Mouse (Mus musculus): Measurements from ENCODE around the gene Ces2e. TPM values are rescaled to one million over a fixed set of nuclear protein-coding genes. Genes with fewer than 3 reads are reported as not detected.

Ces2e gene
- polyA plus RNA-seq, 1 experiment from 2014 or later, result not detected

- Histone ChIP-seq H3K27me3 (ENCODE audit: control insufficient read depth, insufficient read depth, low read length) (no peaks in the 10 kb centered on the region), H3K27ac (replicated peaks; ENCODE audit: low read depth, low read length) (no peak within 1 kb of the TSS)
- WGBS, result 72% methylated on average over 4 of the region's 4 CpGs
Observed at GRCm38 (mm10) chr8:104947056-104947455, 21.0 kb downstream of the Ces2e start, which contains the start of gene Ces2f. TSS of gene Ces2f (plus strand) at chr8:104947356.

GRCm38 (mm10) chr8:104949031-104949430 is 23.0 kb downstream of the Ces2e start:
- no peak for ATAC-seq (ENCODE audit: insufficient number of reproducible peaks, low FRiP score, low TSS enrichment, low read depth)
- no peak overlapping the region for H3K9ac ChIP-seq (ENCODE audit: low read length)
- H3K27me3 ChIP-seq (ENCODE audit: control insufficient read depth, insufficient read depth, low read length), result no peaks in the 10 kb centered on the region
- no peak overlapping the region for H3K4me3 ChIP-seq (ENCODE audit: low read depth, low read length)
- no peaks in the 10 kb centered on the region for H3K36me3 ChIP-seq (ENCODE audit: control insufficient read depth, insufficient read depth, low read length)
- WGBS, result 88% methylated on average over 5 of the region's 5 CpGs
- no peaks in the 10 kb centered on the region for H3K9me3 ChIP-seq (ENCODE audit: control insufficient read depth, low read length)
- DNase-seq (ENCODE audit: low spot score), result no peak
- H3K4me2 ChIP-seq (ENCODE audit: low read depth, severe bottlenecking), result no peak overlapping the region
- H3K4me1 ChIP-seq (ENCODE audit: control insufficient read depth, insufficient read depth, low read length), result no peaks in the 10 kb centered on the region
- no peak overlapping the region for H3K27ac ChIP-seq (replicated peaks; ENCODE audit: low read depth, low read length)

More at GRCm38 (mm10) chr8:104947056-104947455, 21.0 kb downstream of the Ces2e start, which contains the start of gene Ces2f:
- DNase-seq (ENCODE audit: low spot score) (no peak), ATAC-seq (ENCODE audit: insufficient number of reproducible peaks, low FRiP score, low TSS enrichment, low read depth) (no peak)
- Histone ChIP-seq H3K4me3 (ENCODE audit: low read depth, low read length) (no peak within 1 kb of the TSS), H3K9me3 (ENCODE audit: control insufficient read depth, low read length) (no peaks in the 10 kb centered on the region), H3K9ac (ENCODE audit: low read length) (no peak within 1 kb of the TSS), H3K4me2 (ENCODE audit: low read depth, severe bottlenecking) (no peak within 1 kb of the TSS), H3K4me1 (ENCODE audit: control insufficient read depth, insufficient read depth, low read length) (no peaks in the 10 kb centered on the region), H3K36me3 (ENCODE audit: control insufficient read depth, insufficient read depth, low read length) (no peaks in the 10 kb centered on the region)

GRCm38 (mm10) chr8:104961537-104961961 is 35.5 kb downstream of the Ces2e start, which contains the start of gene Ces2g:
TSS of gene Ces2g (plus strand) at chr8:104961718.
- Histone ChIP-seq H3K9ac (ENCODE audit: low read length) (no peak within 1 kb of the TSS), H3K9me3 (ENCODE audit: control insufficient read depth, low read length) (no peaks in the 10 kb centered on the region), H3K36me3 (ENCODE audit: control insufficient read depth, insufficient read depth, low read length) (no peaks in the 10 kb centered on the region), H3K4me1 (ENCODE audit: control insufficient read depth, insufficient read depth, low read length) (no peaks in the 10 kb centered on the region), H3K4me2 (ENCODE audit: low read depth, severe bottlenecking) (no peak within 1 kb of the TSS), H3K27ac (replicated peaks; ENCODE audit: low read depth, low read length) (no peak within 1 kb of the TSS), H3K27me3 (ENCODE audit: control insufficient read depth, insufficient read depth, low read length) (no peaks in the 10 kb centered on the region), H3K4me3 (ENCODE audit: low read depth, low read length) (no peak within 1 kb of the TSS)
- 70% methylated on average over 5 of the region's 5 CpGs for WGBS
- DNase-seq (ENCODE audit: low spot score) (no peak), ATAC-seq (ENCODE audit: insufficient number of reproducible peaks, low FRiP score, low TSS enrichment, low read depth) (no peak)

GRCm38 (mm10) chr8:104962229-104962901 is 36.3 kb downstream of the Ces2e start:
- no peak overlapping the region for H3K4me2 ChIP-seq (ENCODE audit: low read depth, severe bottlenecking)
- H3K4me1 ChIP-seq (ENCODE audit: control insufficient read depth, insufficient read depth, low read length), result no peaks in the 10 kb centered on the region
- ATAC-seq (ENCODE audit: insufficient number of reproducible peaks, low FRiP score, low TSS enrichment, low read depth) (no peak), DNase-seq (ENCODE audit: low spot score) (no peak)
- WGBS, result 74% methylated on average over 8 of the region's 8 CpGs
- no peaks in the 10 kb centered on the region for H3K36me3 ChIP-seq (ENCODE audit: control insufficient read depth, insufficient read depth, low read length)
- no peaks in the 10 kb centered on the region for H3K9me3 ChIP-seq (ENCODE audit: control insufficient read depth, low read length)
- no peak overlapping the region for H3K27ac ChIP-seq (replicated peaks; ENCODE audit: low read depth, low read length)
- no peak overlapping the region for H3K4me3 ChIP-seq (ENCODE audit: low read depth, low read length)
- no peaks in the 10 kb centered on the region for H3K27me3 ChIP-seq (ENCODE audit: control insufficient read depth, insufficient read depth, low read length)
- no peak overlapping the region for H3K9ac ChIP-seq (ENCODE audit: low read length)

DNA sequence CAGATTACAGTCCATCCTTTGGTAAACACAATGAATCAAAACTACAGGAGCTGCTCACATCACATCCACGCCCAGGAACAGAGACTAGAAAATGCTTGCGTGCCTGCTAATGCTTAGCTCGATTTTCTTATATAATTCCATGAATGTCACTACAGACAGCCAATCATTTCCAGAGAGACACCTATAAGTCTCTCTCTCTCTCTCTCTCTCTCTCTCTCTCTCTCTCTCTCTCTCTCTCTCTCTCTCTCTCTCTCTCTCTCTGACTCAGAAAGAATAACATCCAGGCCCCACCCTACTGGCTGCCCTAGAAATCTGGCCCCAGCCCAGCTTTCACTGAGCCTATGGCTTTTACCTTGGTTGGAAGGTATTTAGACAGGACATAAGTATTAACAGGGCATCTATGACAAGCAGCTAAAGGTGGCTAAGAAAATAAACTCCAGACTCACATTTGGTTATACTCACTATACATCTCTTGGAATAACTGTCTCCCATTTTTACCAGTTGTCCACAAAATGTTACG is 37.4 kb downstream of the Ces2e start:
- Histone ChIP-seq H3K27me3 (ENCODE audit: control insufficient read depth, insufficient read depth, low read length) (no peaks in the 10 kb centered on the region), H3K9me3 (ENCODE audit: control insufficient read depth, low read length) (no peaks in the 10 kb centered on the region), H3K36me3 (ENCODE audit: control insufficient read depth, insufficient read depth, low read length) (no peaks in the 10 kb centered on the region), H3K9ac (ENCODE audit: low read length) (no peak overlapping the region), H3K4me1 (ENCODE audit: control insufficient read depth, insufficient read depth, low read length) (no peaks in the 10 kb centered on the region), H3K4me2 (ENCODE audit: low read depth, severe bottlenecking) (no peak overlapping the region), H3K4me3 (ENCODE audit: low read depth, low read length) (no peak overlapping the region), H3K27ac (replicated peaks; ENCODE audit: low read depth, low read length) (no peak overlapping the region)
- WGBS, result 88% methylated on average over 4 of the region's 4 CpGs
- DNase-seq (ENCODE audit: low spot score) (no peak), ATAC-seq (ENCODE audit: insufficient number of reproducible peaks, low FRiP score, low TSS enrichment, low read depth) (no peak)

GRCm38 (mm10) chr8:104984126-104984525 is 58.1 kb downstream of the Ces2e start:
- H3K36me3 ChIP-seq (ENCODE audit: control insufficient read depth, insufficient read depth, low read length), result no peaks in the 10 kb centered on the region
- ATAC-seq (ENCODE audit: insufficient number of reproducible peaks, low FRiP score, low TSS enrichment, low read depth) (no peak), DNase-seq (ENCODE audit: low spot score) (no peak)
- H3K4me2 ChIP-seq (ENCODE audit: low read depth, severe bottlenecking), result no peak overlapping the region
- no peaks in the 10 kb centered on the region for H3K9me3 ChIP-seq (ENCODE audit: control insufficient read depth, low read length)
- H3K27ac ChIP-seq (replicated peaks; ENCODE audit: low read depth, low read length), result no peak overlapping the region
- 89% methylated on average over 5 of the region's 5 CpGs for WGBS
- H3K27me3 ChIP-seq (ENCODE audit: control insufficient read depth, insufficient read depth, low read length), result no peaks in the 10 kb centered on the region
- H3K4me3 ChIP-seq (ENCODE audit: low read depth, low read length), result no peak overlapping the region
- no peak overlapping the region for H3K9ac ChIP-seq (ENCODE audit: low read length)
- no peaks in the 10 kb centered on the region for H3K4me1 ChIP-seq (ENCODE audit: control insufficient read depth, insufficient read depth, low read length)

Other genes with a start within 250 kb of the Ces2e start
- not detected in 2 replicates for gene Ces2a, start 192.3 kb upstream of the Ces2e start, polyA plus RNA-seq (2014; fragmentation: Nextera tagmentation; extraction: Ambion mirVana)
- 0.13 and 0.20 TPM in 2 replicates for gene Ces2b, start 94.7 kb upstream of the Ces2e start, polyA plus RNA-seq (2014; fragmentation: Nextera tagmentation; extraction: Ambion mirVana)
- gene Ces2c, start 79.2 kb upstream of the Ces2e start, polyA plus RNA-seq (2014; fragmentation: Nextera tagmentation; extraction: Ambion mirVana), result not detected in 2 replicates
- gene Ces2f, start 21.1 kb downstream of the Ces2e start, polyA plus RNA-seq (2014; fragmentation: Nextera tagmentation; extraction: Ambion mirVana), result not detected in 2 replicates
- not detected in 2 replicates for gene Ces2g, start 35.5 kb downstream of the Ces2e start, polyA plus RNA-seq (2014; fragmentation: Nextera tagmentation; extraction: Ambion mirVana)
- not detected in 2 replicates for gene Ces2h, start 74.6 kb downstream of the Ces2e start, polyA plus RNA-seq (2014; fragmentation: Nextera tagmentation; extraction: Ambion mirVana)
- gene Ces3a, start 122.3 kb downstream of the Ces2e start, polyA plus RNA-seq (2014; fragmentation: Nextera tagmentation; extraction: Ambion mirVana), result not detected in 2 replicates
- not detected in 2 replicates for gene Ces3b, start 157.5 kb downstream of the Ces2e start, polyA plus RNA-seq (2014; fragmentation: Nextera tagmentation; extraction: Ambion mirVana)
- gene Ces4a, start 205.5 kb downstream of the Ces2e start, polyA plus RNA-seq (2014; fragmentation: Nextera tagmentation; extraction: Ambion mirVana), result not detected in 2 replicates
- 105 TPM in 2 replicates for gene Cbfb, start 244.4 kb downstream of the Ces2e start, polyA plus RNA-seq (2014; fragmentation: Nextera tagmentation; extraction: Ambion mirVana)